Mouse (Mus musculus) small intestine, adult 2 months (tissue): ENCODE measurements at regions not wholly inside any gene's neighbourhood (a gene's known extent, or its start where the extent isn't known, plus 50 kb on each side); places are given as distances from the start of the nearest gene placed in this dataset.

Experiments used
- H3K27ac ChIP-seq: fragments of 200-500 bp; 2 replicates; pipeline ENCODE4 v1.5.1; 2012; ENCODE audit warnings: low read depth, low read length, control low read depth, inconsistent platforms; ENCODE audit not compliant: insufficient read depth
- H3K27me3 ChIP-seq: fragments of 200-500 bp; 2 replicates; pipeline ENCODE4 v1.6.1; 2012; ENCODE audit warnings: mild to moderate bottlenecking, moderate library complexity, low read length, inconsistent platforms; ENCODE audit not compliant: control insufficient read depth, insufficient read depth
- H3K36me3 ChIP-seq: fragments of 200-500 bp; 2 replicates; pipeline ENCODE4 v1.6.1; 2012; ENCODE audit warnings: mild to moderate bottlenecking, low read length, control low read depth, inconsistent platforms; ENCODE audit not compliant: control insufficient read depth, insufficient read depth
- H3K4me1 ChIP-seq: fragments of 200-500 bp; 2 replicates; pipeline ENCODE4 v1.6.1; 2012; ENCODE audit warnings: low read length, inconsistent platforms, mixed read lengths; ENCODE audit not compliant: control insufficient read depth, insufficient read depth, insufficient read length
- H3K4me3 ChIP-seq: fragments of 200-500 bp; 2 replicates; pipeline ENCODE4 v1.5.1; 2012; ENCODE audit warnings: low read depth, mild to moderate bottlenecking, control low read depth, inconsistent platforms, low read length, moderate library complexity
- CTCF ChIP-seq: fragments of 200-500 bp; IDR thresholded peaks from 2 replicates; pipeline ENCODE4 v1.5.1; 2012; ENCODE audit warnings: low read depth, mild to moderate bottlenecking, control low read depth, inconsistent platforms, low read length, moderate library complexity, mixed read lengths; ENCODE audit not compliant: insufficient replicate concordance, insufficient read length; ENCODE audit errors: extremely low read depth
- POLR2A ChIP-seq: fragments of 200-500 bp; IDR thresholded peaks from 2 replicates; pipeline ENCODE4 v1.6.1; 2012; ENCODE audit warnings: low read depth, mild to moderate bottlenecking, control low read depth, inconsistent platforms, low read length, moderate library complexity
- whole genome bisulfite sequencing: fragments of 180-500 bp; shearing (Covaris S2); methylation state at CpG from one replicate; pipeline ENCODE4 v1.1.7; 2018; 5-methylcytosine and 5-hydroxymethylcytosine counted together

DNA sequence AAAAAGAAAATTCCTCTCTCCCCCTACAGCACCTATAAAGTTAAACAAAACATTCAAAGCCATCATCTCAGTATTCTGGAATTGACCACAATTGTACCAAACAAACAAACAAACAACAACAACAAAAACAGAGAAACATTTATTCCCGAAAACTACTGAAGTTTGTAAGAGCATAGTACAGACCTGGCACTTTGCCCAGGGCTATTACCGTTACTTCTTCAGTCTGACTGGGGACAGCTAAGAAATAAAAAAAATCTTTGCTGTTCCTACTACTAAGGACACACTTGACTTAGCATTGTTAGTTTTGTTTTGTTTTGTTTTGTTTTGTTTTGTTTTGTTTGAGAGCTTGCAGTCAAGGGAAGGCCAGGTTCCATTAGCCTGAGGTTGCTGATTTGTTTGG is 113.0 kb upstream of the Acvr2a start:
- WGBS = 30% methylated on average over 2 of the region's 2 CpGs
- H3K27me3 ChIP-seq = no peaks in the 10 kb centered on the region
- TF ChIP-seq CTCF (no peak), POLR2A (no peak)
- no peaks in the 10 kb centered on the region for H3K36me3 ChIP-seq
- H3K4me3 ChIP-seq = no peak overlapping the region
- no peaks in the 10 kb centered on the region for H3K4me1 ChIP-seq
- H3K27ac ChIP-seq = no peak overlapping the region

DNA sequence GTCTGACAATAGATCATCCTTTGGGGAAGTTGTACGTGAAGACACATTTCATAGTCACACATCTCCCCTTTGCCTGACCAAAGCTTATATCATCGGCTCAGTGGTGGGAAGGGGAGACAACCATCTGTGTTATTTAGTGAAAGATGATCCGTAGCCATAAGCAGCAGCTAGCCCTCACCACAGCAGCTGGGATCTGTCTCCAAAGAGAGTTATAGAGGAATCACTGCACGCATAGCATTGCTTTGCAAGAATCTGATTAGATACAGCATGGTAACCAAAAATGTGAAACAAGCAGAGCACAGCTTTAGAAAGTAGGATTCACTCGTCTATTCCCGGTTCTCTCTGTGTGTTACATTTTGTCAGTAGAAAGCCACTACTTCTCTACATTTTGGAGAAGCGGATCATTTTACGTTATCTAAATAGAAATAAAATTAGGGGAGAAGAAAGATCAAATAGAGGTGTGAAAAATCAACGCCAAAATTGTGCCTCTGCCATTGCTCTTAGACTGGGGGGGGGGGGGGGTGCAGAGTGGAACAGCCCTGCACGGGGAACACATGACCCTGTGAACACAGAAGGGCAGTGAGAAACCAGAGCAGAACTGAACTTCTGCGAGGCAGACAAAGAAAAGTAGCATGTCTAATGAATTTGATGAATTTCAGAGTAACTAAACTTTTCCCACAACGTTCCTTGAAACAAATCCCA is 108.7 kb upstream of the Acvr2a start:
- TF ChIP-seq POLR2A = no peak
- no peak for TF ChIP-seq CTCF
- no peaks in the 10 kb centered on the region for H3K4me1 ChIP-seq
- 74% methylated on average over 12 of the region's 12 CpGs for WGBS
- H3K27ac ChIP-seq = no peak overlapping the region
- H3K27me3 ChIP-seq = no peaks in the 10 kb centered on the region
- H3K4me3 ChIP-seq = no peak overlapping the region
- no peaks in the 10 kb centered on the region for H3K36me3 ChIP-seq

GRCm38 (mm10) chr2:48705805-48706150 is 108.1 kb upstream of the Acvr2a start:
- no peak overlapping the region for H3K4me3 ChIP-seq
- H3K27me3 ChIP-seq = no peaks in the 10 kb centered on the region
- no peaks in the 10 kb centered on the region for H3K4me1 ChIP-seq
- no peaks in the 10 kb centered on the region for H3K36me3 ChIP-seq
- no peak overlapping the region for H3K27ac ChIP-seq
- WGBS = 85% methylated on average over 3 of the region's 3 CpGs
- no peak for TF ChIP-seq POLR2A
- no peak for TF ChIP-seq CTCF

DNA sequence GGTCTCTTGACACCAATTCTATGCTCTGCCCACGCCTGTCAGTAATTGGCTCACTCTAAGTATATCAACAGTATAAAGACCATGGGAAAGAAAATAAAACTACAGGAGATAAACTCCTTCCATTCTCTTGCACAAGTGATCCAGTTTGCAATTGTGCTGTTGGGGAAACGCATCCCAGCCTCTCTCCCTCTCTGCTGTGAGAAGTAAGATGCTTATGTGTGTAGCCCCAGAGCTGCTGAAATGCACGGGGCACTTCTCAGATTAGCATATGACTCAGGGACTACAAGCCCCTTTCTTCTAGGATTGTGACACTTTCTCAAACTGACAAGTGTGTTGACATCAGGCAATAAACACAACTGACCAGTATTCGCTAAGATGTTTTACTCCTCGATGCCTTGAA is 107.7 kb upstream of the Acvr2a start:
- TF ChIP-seq POLR2A (no peak), CTCF (no peak)
- Histone ChIP-seq H3K27me3 (no peaks in the 10 kb centered on the region), H3K27ac (no peak overlapping the region), H3K4me1 (no peaks in the 10 kb centered on the region), H3K4me3 (no peak overlapping the region), H3K36me3 (no peaks in the 10 kb centered on the region)
- 59% methylated on average over 5 of the region's 5 CpGs for WGBS

DNA sequence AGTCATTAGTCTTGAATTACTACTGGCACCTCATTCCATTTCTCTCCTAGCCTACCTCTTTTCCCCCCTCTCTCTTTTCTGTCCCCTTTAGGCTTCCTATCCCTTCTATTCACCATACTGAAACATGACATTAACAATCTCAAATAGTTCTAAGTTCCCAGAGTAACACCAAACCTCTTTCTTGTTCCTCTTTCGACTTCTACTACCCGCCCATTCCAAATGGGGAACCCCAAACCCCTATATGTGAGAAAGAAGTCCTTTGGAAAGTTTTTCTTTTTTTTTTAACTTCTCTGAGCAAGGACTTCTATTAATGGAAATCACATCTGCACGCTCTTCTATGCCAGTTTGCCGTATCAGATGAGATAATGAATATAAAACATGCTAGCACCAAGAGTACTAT is 97.7 kb upstream of the Acvr2a start:
- WGBS = 88% methylated on average over 4 of the region's 4 CpGs
- no peak overlapping the region for H3K27ac ChIP-seq
- H3K4me3 ChIP-seq = no peak overlapping the region
- H3K36me3 ChIP-seq = no peaks in the 10 kb centered on the region
- H3K4me1 ChIP-seq = no peaks in the 10 kb centered on the region
- TF ChIP-seq POLR2A (no peak), CTCF (no peak)
- H3K27me3 ChIP-seq = no peaks in the 10 kb centered on the region

- WGBS = 84% methylated on average over 1 of the region's 1 CpGs
- Histone ChIP-seq H3K36me3 (no peaks in the 10 kb centered on the region), H3K4me1 (no peaks in the 10 kb centered on the region), H3K27me3 (no peaks in the 10 kb centered on the region), H3K27ac (no peak overlapping the region), H3K4me3 (no peak overlapping the region)
- TF ChIP-seq POLR2A (no peak), CTCF (no peak)
These were observed 96.1 kb upstream of the Acvr2a start for GRCm38 (mm10) chr2:48717770-48718169.

- H3K27me3 ChIP-seq = no peaks in the 10 kb centered on the region
- H3K27ac ChIP-seq = no peak overlapping the region
- no peaks in the 10 kb centered on the region for H3K36me3 ChIP-seq
- no peak overlapping the region for H3K4me3 ChIP-seq
- H3K4me1 ChIP-seq = no peaks in the 10 kb centered on the region
- 86% methylated on average over 2 of the region's 2 CpGs for WGBS
- TF ChIP-seq POLR2A (no peak), CTCF (no peak)
These were observed 95.6 kb upstream of the Acvr2a start for GRCm38 (mm10) chr2:48718261-48718660.

DNA sequence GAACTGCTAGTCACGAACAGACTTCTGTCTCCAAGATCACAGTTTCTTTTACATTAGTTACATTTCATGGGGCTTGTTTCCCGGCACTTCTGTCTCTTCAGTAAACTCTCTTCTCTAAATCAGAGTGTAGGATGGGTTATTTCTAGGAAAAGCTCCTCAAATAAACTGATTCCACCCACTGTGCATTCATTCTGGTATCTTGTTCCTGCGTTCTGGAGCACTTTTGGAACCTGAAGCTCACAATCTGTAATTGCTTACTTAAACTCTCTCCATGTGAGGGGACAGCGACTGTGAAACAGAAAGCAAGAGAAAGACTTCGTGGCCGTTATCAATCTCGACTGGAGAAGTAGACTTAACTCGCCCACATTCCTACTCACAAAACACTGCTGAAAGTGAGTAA is 83.1 kb upstream of the Acvr2a start:
- no peak for TF ChIP-seq POLR2A
- TF ChIP-seq CTCF = no peak

More for the DNA sequence above, 83.1 kb upstream of the Acvr2a start:
- Histone ChIP-seq H3K27me3 (no peaks in the 10 kb centered on the region; the same call in 1 of the 2 replicates), H3K4me1 (no peaks in the 10 kb centered on the region), H3K27ac (no peak overlapping the region), H3K4me3 (no peak overlapping the region), H3K36me3 (no peaks in the 10 kb centered on the region)
- WGBS = 27% methylated on average over 8 of the region's 8 CpGs
